Mouse (Mus musculus): Measurements from ENCODE around the gene Gab1.

Gab1 gene

DNA sequence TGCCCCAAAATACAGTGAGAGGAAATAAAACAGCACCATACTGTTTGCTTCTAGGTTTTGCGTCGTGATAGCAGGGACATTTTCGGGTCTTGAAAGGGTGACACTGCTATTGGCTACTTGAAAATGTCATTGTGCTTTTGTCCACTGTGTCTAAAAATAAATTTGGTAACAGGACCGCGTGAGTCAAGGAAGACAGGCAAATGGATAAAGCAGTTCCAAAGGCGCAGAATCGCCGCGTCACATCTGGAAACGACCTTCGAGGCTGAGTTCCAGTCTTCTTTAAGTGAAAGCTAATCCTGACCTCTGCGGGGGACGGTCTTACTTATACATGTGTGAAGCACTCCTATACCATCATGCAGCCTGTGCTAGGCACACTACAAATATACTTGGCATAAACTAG lies 35.0 kb downstream of the Gab1 start:
- DNase-seq (ENCODE audit: low read depth, low spot score): no peak

DNA sequence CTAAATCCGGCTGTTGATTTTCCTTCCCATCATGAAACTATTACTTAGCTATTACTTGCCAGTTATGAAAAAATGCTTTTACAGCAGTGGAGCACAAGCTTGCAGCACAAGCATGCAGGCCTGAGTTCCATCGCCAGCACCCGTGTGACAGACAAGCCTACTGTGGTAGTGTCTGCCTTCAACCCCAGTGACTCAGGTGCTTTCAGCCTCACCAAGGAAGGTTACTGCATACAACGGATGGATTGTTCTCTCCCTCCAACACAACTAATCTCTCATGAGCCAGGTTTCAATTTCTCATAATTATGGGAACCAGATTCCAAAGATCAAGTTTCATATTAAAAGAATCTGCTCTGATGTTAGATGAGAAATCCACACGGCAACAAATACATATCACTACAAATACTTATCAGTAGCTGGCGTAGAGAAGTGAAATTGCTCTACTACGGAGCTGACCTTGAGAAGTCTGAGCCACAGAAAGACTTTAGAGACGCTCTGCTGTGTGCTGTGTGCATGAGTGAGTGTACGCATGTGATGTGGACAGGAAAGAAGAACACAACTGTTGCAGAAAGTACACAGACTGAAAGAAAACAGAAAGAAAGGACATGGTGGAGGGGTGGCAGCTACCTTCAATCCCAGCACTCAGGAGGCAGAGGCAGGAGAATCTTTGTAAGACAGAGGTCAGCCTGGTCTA lies 36.4 kb downstream of the Gab1 start:
- no peak for DNase-seq (ENCODE audit: low read depth, low spot score)

DNA sequence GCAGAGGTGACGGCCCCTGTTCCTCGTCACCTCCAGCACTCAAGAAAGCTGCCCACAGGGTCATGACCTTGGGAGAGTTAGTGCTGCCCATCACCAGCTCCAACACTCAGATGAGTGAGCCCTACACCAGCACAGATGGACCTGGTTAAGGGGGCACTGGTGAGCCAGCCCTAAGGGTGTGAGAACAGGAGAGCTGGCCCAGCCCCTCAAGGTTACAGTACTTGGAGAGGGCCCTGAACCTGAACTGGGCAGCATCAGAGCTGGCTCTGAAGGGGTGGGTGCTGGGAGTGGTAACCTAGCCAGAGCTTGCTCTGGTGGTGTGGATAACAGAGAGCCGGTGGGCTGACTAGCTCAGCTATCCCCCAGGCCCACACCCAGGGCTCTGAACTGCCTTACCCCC lies 37.8 kb downstream of the Gab1 start:
- DNase-seq (ENCODE audit: low read depth, low spot score): no peak

DNA sequence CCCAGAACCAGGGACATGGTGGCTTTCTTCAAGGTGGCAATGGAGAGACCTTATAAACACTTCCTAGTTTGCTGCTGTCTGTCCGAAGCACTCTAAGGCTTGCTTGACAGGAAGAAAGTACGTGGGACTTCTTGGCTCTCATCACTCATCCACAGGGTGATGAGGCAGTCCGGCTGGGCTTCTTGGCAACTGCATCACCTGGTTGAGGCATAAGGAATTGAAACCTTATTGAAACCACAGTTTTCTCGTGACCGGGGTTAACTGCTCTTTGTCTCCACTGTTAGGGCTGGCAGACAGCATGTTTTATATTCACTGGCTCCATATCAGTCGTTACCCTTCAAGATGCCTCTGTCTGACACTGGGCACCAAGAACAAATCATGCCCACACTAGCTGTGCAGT lies 40.2 kb downstream of the Gab1 start:
- no peak for DNase-seq (ENCODE audit: low read depth, low spot score)

DNA sequence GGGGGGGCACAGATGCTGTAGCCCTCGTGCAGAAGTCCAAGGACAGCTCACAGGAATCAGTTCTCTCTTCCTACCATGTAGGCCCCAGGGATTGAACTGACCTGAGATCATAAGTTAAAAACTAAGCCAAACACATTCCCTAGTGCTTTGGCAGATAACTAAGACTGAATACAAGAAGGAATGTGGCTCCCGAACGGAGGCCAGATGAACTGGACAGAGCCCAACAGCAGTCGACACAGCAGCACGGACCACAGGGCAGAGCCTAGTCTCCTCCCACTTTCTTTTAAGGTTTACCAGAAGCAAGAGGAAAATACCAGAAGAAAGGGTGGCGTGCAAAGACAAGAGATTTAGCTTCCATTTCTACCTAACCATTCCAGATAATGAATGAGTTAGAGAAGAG lies 42.1 kb downstream of the Gab1 start:
- DNase-seq (ENCODE audit: low read depth, low spot score): no peak

DNA sequence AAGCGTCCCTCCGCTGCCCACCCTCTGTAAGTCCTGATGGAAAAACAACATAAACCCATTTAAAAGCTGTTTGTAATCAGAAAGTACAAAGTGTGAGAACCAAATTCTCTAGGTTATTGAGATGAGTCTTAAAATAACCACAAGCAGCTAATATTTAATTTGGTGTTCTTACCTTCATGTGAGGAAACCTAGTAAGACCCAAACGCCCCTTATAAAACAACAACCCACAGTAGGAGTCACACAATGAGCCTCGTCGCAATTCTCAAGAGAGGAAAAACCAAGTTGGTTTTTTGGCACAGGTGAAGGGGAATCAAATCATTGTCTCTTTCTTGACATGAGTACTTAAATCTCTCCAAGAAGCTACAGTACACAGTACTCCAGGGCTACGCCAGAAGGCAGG lies 44.9 kb downstream of the Gab1 start:
- no peak for DNase-seq (ENCODE audit: low read depth, low spot score)

DNA sequence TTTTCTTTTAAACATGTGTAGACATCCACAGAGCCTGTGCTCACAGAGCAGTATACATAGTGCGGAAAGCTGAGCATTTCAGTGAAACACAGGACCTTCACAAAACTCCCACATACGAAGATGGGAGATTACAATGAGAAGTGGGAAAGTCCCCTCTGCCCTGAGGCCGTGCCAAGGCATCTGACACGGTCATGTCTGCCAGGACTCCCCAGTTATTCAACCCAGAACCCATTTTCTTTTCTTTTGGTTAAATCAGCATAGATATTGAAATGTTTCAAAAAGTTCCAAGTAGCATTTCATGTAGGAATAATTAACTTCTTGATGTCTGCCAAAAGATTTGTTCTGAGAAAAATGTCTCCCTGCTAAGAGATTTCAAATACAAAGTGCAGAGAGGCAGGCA lies 45.9 kb downstream of the Gab1 start:
- DNase-seq (ENCODE audit: low read depth, low spot score): no peak

DNA sequence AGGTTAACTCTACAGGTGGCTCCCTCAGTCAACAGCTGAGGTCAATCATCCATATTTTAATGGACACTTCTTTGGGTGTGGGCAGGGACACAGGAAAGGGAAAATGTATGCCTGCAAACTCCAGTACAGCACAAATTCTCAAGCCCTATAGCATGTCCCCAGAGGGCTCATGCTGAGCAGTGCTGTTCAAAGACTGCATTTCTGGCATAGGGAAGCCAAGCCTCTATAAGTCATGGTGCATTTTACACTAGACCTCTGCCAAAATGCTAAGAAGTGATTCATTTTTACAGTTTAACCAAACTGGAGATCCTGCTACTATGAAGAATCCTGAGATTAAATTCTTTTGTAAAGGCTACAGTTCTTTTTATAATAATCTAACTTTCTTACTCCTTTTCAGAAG lies 47.8 kb downstream of the Gab1 start:
- no peak for DNase-seq (ENCODE audit: low read depth, low spot score)

DNA sequence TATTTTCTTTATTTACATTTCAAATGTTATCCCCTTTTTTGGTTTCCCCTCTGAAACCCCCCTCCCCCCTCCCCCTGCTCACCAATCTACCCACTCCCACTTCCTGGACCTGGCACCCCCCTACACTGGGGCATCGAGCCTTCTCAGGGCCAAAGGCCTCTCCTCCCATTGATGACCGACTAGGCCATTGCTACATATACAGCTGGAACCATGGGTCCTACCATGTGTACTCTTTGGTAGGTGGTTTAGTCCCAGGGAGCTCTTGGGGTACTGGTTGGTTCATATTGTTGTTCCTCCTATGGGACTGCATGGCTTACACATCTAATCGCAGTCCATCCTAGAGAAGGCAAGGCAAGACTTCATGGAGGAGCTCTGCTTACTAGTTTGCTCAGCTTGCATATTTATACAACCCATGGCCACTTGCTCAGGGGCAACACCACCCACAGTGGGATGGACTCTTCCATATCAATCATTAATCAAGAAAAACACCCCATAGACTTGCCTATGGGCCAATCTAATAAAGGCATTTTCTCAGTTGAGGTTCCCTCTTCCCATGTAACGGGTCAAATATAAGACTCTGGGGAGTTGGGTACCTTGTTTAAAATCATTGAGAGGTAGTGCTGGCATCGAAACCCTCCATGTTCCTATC lies 48.3 kb downstream of the Gab1 start:
- no peak for DNase-seq (ENCODE audit: low read depth, low spot score)

DNA sequence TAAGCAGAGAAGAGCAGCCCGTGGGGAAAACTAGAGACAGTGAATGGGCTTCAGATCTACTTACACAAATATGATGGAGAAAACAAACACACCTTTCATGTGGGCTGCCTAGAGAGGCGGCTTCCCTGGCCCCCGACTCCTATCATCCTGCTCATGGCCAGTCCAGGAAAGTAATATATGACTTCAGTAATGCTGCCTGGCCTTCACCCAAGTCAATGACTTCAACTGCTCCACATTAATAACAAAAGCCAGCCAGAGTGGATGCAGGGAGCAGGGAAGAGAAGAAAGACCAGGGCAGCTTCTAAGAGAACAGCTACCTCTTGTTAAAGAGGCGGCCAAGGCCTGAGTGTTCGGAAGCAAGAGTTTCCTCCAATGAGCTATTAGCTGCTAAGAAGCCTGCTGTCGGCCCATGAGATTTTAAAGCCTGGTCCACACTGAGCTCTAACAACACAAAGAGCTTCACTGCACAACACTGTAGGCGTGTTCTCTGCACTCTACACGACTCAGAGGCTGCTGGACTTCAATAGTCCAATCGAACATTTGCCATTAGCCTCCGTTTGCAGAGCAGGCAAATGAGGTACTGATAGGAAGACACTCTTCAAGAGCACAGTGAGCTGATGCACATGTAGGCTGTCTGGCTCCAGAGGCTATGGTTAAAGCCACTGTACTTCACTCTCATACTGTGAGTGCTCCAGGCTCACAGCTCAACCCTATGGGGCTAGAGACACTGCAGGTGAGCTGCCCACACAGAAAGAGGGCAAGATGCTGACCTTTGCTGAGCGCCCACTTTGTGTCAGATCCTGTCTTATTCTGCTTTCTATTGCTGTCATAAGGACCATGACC lies 49.4 kb downstream of the Gab1 start:
- DNase-seq (ENCODE audit: low read depth, low spot score): no peak

DNA sequence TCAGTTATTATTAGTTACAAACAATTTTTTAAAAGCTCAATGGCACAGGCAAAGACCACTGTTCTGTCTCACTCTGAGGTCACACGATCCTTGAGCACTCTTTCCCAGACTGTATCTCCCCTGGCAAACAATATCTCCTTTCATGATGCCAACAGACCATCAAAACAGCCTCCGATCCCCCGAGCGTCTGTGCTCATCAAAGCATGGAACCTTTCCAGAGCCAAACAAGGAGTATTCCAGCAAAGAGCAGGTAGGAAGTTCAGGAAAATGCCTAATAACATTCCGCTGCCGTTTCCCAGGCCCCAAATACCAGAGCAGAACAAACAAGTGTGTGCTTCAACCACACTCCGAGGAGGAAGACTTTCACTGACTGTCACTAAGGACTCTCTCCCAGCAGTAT lies 50.2 kb downstream of the Gab1 start:
- no peak for DNase-seq (ENCODE audit: low read depth, low spot score)

DNA sequence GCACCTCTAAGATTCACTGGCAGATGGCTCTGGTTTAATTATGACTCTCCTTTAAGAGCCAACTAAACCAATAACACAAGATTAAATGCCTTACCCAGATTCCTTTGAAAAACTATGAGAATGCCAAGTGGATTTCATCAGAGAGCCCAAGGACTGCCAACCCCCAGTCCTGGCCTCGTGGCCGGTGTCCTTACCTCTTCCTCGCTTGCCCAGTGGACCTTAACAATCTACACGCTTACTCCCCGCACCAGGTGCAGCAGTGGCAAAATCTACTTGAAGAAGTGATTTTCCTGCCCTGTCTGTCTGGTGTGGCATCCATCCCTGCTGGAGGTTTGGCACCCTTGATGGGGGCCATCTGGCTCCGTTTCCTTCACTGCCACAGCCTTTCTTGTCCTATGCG lies 53.3 kb downstream of the Gab1 start:
- DNase-seq (ENCODE audit: low read depth, low spot score): no peak

DNA sequence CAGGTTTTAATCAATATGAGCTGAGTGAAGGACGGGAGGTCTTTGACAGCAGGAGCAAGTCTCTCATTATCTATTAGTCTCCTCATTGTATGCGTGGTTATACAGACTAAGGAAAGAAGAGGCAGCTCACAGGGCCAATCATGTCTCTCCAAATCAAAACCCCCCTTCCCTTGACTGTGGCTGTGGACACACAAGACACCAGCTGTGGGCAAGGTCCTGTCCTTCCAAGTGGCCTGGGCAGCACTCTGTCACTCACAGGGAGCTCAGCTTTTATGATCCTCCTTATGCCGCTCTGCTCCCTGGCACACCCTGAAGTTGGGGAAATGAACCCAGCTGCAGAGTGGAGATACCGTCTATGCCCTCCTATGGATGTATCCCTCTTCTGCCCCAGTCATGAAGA lies 55.2 kb downstream of the Gab1 start:
- no peak for DNase-seq (ENCODE audit: low read depth, low spot score)

DNA sequence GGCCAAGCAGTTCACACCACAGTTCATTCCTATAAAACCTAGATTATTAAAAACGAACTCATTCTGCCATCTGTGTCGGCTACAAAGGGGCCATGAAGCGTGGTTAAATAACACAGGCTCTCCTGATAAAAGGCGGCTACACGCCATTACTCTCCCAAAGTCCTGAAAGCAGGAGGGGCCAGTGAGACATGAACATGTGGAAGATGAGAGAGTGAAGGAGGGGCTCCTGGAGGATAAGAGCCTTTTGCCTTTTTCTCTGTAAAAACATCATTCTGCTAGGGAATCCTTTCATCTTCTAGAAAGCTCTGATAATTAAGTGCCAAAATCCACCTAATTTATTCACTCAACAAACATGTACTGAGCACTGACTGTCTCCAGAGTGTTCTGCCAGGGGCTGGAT lies 55.9 kb downstream of the Gab1 start:
- DNase-seq (ENCODE audit: low read depth, low spot score): no peak

DNA sequence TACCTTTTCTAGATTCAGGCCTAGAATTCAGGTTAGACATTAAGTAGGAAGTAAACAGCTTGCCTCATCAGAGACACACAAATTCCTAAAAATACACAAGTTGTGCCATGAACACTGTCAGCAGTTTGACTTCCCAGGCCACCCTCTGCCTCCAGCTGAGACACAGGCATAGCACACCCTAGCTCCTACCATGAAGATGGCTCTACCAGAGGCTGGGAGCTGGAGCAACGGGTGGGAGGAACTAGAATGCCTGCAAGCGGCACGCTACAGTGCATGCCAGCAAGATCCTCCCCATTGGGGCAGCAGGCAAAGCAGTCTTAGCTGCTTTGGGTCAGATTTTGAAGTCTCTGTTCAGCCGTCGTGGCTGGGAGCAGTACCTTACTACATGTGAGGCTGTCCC lies 57.1 kb downstream of the Gab1 start:
- no peak for DNase-seq (ENCODE audit: low read depth, low spot score)

DNA sequence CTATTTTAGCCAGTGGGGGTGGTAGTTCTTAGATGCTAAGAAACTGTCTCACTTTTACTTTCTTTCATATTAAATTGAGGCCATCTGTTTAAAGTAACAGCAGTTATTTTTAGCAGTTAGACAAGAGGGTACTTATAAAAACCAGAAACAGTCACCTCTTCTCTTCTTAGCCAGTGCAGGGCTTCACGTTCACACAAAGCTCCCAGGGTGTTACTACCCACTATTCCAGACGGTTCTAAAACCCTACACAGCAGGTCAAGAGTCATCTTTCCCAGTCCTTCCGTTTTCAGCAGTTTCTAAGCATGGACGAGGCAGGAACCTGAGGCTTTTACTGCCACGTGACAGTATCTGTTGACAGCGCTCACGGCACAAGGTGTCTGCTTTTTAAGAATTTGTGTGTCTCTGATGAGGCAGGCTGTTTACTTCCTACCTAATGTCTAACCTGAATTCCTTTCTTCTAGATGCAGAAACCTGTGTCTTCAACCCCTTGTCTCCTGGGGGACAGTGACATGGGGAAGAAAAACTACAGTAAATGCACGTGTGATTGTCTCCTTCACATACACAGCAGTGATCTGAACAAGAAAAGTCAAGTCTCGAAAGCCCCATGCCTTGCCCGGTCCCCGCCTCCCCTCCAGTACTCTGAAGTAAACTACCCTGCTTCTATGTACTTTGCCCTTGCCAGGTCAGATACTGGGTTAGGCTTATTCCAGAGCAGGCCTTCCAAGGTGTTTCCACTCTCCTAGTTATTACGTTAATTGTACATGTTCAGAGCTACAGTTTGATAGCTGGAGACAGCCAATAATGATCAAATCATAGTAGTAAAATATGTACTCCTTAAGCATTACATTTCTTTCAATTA lies 58.7 kb downstream of the Gab1 start:
- DNase-seq (ENCODE audit: low read depth, low spot score): no peak

DNA sequence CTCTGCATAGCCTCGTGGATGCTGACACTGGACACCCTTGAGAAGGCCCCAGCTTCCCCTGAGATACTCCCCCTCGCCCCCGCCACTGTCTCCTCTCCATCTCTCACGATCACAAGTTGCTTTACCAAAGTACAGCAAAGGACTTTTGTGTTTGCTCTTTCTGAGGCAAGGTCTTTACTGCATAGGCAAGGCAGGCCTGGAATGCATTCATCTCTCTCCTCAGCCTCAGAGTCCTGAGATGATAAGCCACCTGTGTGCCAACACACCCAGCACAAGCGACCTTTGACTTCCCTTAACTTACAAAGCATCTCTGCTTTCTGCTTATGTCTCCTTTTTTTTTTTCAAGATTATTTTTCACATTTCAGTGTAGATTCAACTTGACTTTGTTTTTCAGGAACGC lies 61.3 kb downstream of the Gab1 start:
- DNase-seq (ENCODE audit: low read depth, low spot score): no peak

DNA sequence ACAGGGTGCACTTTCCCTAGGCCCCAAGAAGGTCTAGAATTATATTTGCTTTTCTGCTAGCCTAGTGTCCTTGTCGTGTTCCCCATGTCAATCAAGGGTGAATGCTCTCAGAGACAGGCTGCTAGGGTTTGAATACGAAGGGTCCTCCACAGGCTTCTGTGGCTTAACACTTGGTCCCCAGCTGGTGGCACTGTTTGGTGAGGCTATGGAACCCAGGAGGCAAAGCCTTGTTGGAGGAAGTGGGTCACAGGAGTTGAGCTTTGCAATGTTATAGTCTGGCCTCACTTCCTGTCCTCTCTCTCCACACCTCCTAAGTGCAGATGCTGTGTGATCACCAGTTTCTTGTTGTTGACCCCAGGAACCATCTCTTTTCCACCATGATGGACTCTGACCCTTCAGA lies 63.3 kb downstream of the Gab1 start:
- DNase-seq (ENCODE audit: low read depth, low spot score): no peak

DNA sequence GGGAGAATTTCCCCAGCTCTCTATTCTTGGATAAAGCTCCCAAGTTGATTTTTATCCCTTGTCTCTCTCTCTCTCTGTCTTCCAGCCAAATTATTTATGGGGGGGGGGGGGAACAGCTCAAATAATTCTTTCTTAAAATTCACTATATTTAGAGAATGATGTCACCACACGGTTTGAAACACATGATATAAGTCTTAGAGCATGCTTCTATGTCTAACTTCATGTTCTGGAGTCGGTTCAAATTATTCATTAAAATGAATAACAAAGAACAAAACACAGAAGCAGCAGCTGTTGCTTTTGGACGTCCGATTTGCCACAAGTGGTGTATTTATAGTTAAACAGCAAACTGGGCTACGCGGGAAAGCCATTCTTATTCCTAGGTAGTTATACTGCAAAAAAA lies 65.1 kb downstream of the Gab1 start:
- DNase-seq (ENCODE audit: low read depth, low spot score): no peak

DNA sequence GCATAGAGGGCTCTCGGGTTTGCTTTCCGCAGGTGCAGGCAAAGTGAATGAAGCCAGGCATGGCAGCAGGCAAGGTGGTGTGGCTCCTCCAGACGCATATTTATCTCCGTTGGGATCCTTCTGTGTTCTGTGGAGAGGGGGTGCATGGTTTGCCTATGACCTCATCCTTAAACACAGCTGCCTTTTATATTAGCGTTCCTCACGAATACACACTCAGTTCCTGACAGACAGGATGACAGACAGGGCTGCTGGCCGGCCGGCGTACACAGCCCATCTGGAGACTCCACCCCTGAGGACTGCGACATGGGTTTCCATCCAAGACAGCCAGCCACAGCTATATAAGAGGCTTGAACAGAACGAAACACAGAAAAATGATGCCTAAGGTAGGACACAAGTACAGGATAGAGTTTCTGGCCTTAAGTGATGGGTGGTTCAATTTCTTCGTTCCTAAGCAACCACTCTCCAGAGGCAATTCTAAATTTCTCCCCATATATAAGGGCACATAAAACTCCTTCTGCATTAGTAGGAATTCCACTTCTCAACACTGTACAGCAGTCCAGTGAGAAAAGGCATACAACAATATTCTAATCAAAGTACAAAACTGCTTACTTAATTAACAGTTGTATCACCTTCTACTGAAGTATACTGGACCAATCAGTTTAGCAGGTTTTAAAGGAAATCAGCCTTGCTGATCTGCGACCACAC lies 66.1 kb downstream of the Gab1 start:
- DNase-seq (ENCODE audit: low read depth, low spot score): no peak

DNA sequence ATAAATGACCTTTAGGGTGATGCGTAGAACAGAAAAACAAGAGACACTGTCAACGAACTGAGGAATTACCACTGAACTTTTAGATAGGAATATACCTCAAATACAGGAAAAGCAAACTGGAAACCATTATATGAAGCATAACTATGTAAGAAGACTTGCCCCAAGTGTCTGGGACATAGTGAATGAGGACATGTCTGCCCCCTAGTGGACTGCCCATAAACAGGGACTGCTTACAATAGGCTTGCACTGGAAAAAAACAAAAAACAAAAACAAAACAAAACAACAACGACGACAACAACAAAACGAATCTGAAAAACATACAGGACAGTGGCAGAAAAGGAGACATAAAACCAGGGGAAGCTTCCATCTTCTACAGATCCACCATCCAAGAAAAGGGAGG lies 66.9 kb downstream of the Gab1 start:
- DNase-seq (ENCODE audit: low read depth, low spot score): no peak
